Mouse (Mus musculus) MEL (cell line): Measurements from ENCODE around the gene Ebf4. TPM values are rescaled to one million over a fixed set of nuclear protein-coding genes. Genes with fewer than 3 reads are reported as not detected.

Experiments used
- DNase-seq: peaks from one replicate; pipeline ENCODE4 v3.0.0; 2011; ENCODE audit warnings: low read depth, low spot score
- H3K27ac ChIP-seq: 2 replicates; pipeline ENCODE4 v1.5.1; 2012; ENCODE audit warnings: low read depth, mild to moderate bottlenecking, control low read depth, low read length, moderate library complexity; ENCODE audit not compliant: control insufficient read depth
- H3K27me3 ChIP-seq, 2 experiments: fragments of 150-350 bp in 1 of 2; sonication (generic) in 1 of 2; 2 replicates each; pipeline ENCODE4 v1.6.1; 2012; ENCODE audit warnings: low read length in 2 of 2, mild to moderate bottlenecking in 2 of 2, improper control_type of control experiment in 1 of 2, moderate library complexity in 1 of 2; ENCODE audit not compliant: insufficient read depth in 2 of 2, control insufficient read depth in 1 of 2
- H3K36me3 ChIP-seq, 2 experiments: 2 replicates each; pipeline ENCODE4 v1.6.1; 2012 to 2014; ENCODE audit warnings: low read length in 2 of 2, improper control_type of control experiment in 1 of 2, inconsistent platforms in 1 of 2, mild to moderate bottlenecking in 1 of 2; ENCODE audit not compliant: insufficient read depth in 2 of 2, control insufficient read depth in 1 of 2
- H3K4me1 ChIP-seq, 2 experiments: fragments of 150-350 bp in 1 of 2; sonication (generic) in 1 of 2; 2 replicates each; pipeline ENCODE4 v1.6.1; 2012; ENCODE audit warnings: low read length in 2 of 2, improper control_type of control experiment in 1 of 2, mild to moderate bottlenecking in 1 of 2; ENCODE audit not compliant: insufficient read depth in 2 of 2, control insufficient read depth in 1 of 2
- H3K4me3 ChIP-seq, 2 experiments: fragments of 150-350 bp in 1 of 2; sonication (generic) in 1 of 2; 2 replicates each; pipeline ENCODE4 v1.5.1; 2012; ENCODE audit warnings: low read depth in 2 of 2, low read length in 2 of 2, mild to moderate bottlenecking in 2 of 2, moderate library complexity in 2 of 2, control low read depth in 1 of 2, improper control_type of control experiment in 1 of 2; ENCODE audit not compliant: control insufficient read depth in 1 of 2, insufficient read depth in 1 of 2
- H3K79me2 ChIP-seq: 2 replicates; pipeline ENCODE4 v1.6.1; 2012; ENCODE audit warnings: mild to moderate bottlenecking, low read length, moderate library complexity; ENCODE audit not compliant: control insufficient read depth, poor library complexity, insufficient read depth
- H3K9ac ChIP-seq: 2 replicates; pipeline ENCODE4 v1.6.1; 2012; ENCODE audit warnings: low read depth, mild to moderate bottlenecking, control low read depth, low read length, moderate library complexity; ENCODE audit not compliant: control insufficient read depth, poor library complexity, severe bottlenecking
- H3K9me3 ChIP-seq: fragments of 150-350 bp; sonication (generic); replicated peaks from 2 replicates; pipeline ENCODE4 v1.6.1; 2012; ENCODE audit warnings: mild to moderate bottlenecking, low read length, improper control_type of control experiment, moderate library complexity; ENCODE audit not compliant: insufficient read depth
- BHLHE40 ChIP-seq: IDR thresholded peaks from 2 replicates; pipeline ENCODE4 v1.6.1; 2012; ENCODE audit warnings: low read depth, mild to moderate bottlenecking, inconsistent platforms, low read length, improper control_type of control experiment, borderline replicate concordance
- CHD1 ChIP-seq: IDR thresholded peaks from 2 replicates; pipeline ENCODE4 v1.6.1; 2012; ENCODE audit warnings: low read depth, mild to moderate bottlenecking, inconsistent platforms, low read length, improper control_type of control experiment
- CHD2 ChIP-seq: IDR thresholded peaks from 2 replicates; pipeline ENCODE4 v1.6.1; 2011; ENCODE audit warnings: low read length, improper control_type of control experiment
- CTCF ChIP-seq, 3 experiments: IDR thresholded peaks in 2 of 3; conservative IDR thresholded peaks in 1 of 3; 2 replicates each; pipeline ENCODE4 v1.5.1; 2011 to 2012; ENCODE audit warnings: low read length in 3 of 3, low read depth in 2 of 3, mild to moderate bottlenecking in 2 of 3, improper control_type of control experiment in 1 of 3, inconsistent platforms in 1 of 3, mixed read lengths in 1 of 3, moderate library complexity in 1 of 3; ENCODE audit not compliant: control insufficient read depth in 1 of 3, insufficient read depth in 1 of 3, poor library complexity in 1 of 3, severe bottlenecking in 1 of 3
- E2F4 ChIP-seq: IDR thresholded peaks from 2 replicates; pipeline ENCODE4 v1.6.1; 2011; ENCODE audit warnings: low read depth, low read length, improper control_type of control experiment, borderline replicate concordance
- EP300 ChIP-seq, 2 experiments: IDR thresholded peaks; 2 replicates each; pipeline ENCODE4 v1.6.1; 2011; ENCODE audit warnings: improper control_type of control experiment in 2 of 2, low read length in 2 of 2, low read depth in 1 of 2, mild to moderate bottlenecking in 1 of 2
- ETS1 ChIP-seq: IDR thresholded peaks from 2 replicates; pipeline ENCODE4 v1.6.1; 2012; ENCODE audit warnings: low read depth, mild to moderate bottlenecking, inconsistent platforms, low read length, improper control_type of control experiment, moderate library complexity
- GABPA ChIP-seq: IDR thresholded peaks from 2 replicates; pipeline ENCODE4 v1.6.1; 2012; ENCODE audit warnings: low read depth, mild to moderate bottlenecking, inconsistent platforms, low read length, improper control_type of control experiment, moderate library complexity
- GATA1 ChIP-seq: IDR thresholded peaks from 2 replicates; pipeline ENCODE4 v1.6.1; 2011; ENCODE audit warnings: low read depth, low read length, improper control_type of control experiment
- HCFC1 ChIP-seq: IDR thresholded peaks from 2 replicates; pipeline ENCODE4 v1.6.1; 2012; ENCODE audit warnings: low read depth, mild to moderate bottlenecking, inconsistent platforms, low read length, improper control_type of control experiment, moderate library complexity
- JUND ChIP-seq: IDR thresholded peaks from 2 replicates; pipeline ENCODE4 v1.6.1; 2011; ENCODE audit warnings: low read depth, mild to moderate bottlenecking, improper control_type of control experiment, low read length
- MAFK ChIP-seq: IDR thresholded peaks from 2 replicates; pipeline ENCODE4 v1.6.1; 2011; ENCODE audit warnings: low read depth, mild to moderate bottlenecking, low read length, improper control_type of control experiment, borderline replicate concordance
- MAX ChIP-seq: IDR thresholded peaks from 2 replicates; pipeline ENCODE4 v1.6.1; 2011; ENCODE audit warnings: low read length, improper control_type of control experiment
- MAZ ChIP-seq: IDR thresholded peaks from 2 replicates; pipeline ENCODE4 v1.6.1; 2012; ENCODE audit warnings: low read depth, mild to moderate bottlenecking, inconsistent platforms, low read length, improper control_type of control experiment
- MXI1 ChIP-seq: IDR thresholded peaks from 2 replicates; pipeline ENCODE4 v1.6.1; 2011; ENCODE audit warnings: mild to moderate bottlenecking, low read depth, low read length, improper control_type of control experiment
- MYB ChIP-seq: IDR thresholded peaks from 2 replicates; pipeline ENCODE4 v1.6.1; 2011; ENCODE audit warnings: mild to moderate bottlenecking, low read depth, low read length, improper control_type of control experiment
- MYC ChIP-seq: IDR thresholded peaks from 2 replicates; pipeline ENCODE4 v1.6.1; 2011; ENCODE audit warnings: low read depth, mild to moderate bottlenecking, low read length, improper control_type of control experiment, moderate library complexity
- NELFE ChIP-seq: IDR thresholded peaks from 2 replicates; pipeline ENCODE4 v1.6.1; 2011; ENCODE audit warnings: low read depth, low read length, improper control_type of control experiment
- POLR2A ChIP-seq, 2 experiments: IDR thresholded peaks; 2 replicates each; pipeline ENCODE4 v1.6.1; 2011 to 2012; ENCODE audit warnings: low read length in 2 of 2, mild to moderate bottlenecking in 2 of 2, control low read depth in 1 of 2, improper control_type of control experiment in 1 of 2, low read depth in 1 of 2, moderate library complexity in 1 of 2; ENCODE audit not compliant: control insufficient read depth in 1 of 2, insufficient read depth in 1 of 2, poor library complexity in 1 of 2
- POLR2AphosphoS2 ChIP-seq: IDR thresholded peaks from 2 replicates; pipeline ENCODE4 v1.6.1; 2011; ENCODE audit warnings: low read length, improper control_type of control experiment
- POLR2AphosphoS5 ChIP-seq: IDR thresholded peaks from 2 replicates; pipeline ENCODE4 v1.6.1; 2012; ENCODE audit warnings: low read depth, borderline replicate concordance, mild to moderate bottlenecking, inconsistent platforms, low read length, moderate library complexity, mixed read lengths
- RAD21 ChIP-seq: IDR thresholded peaks from 2 replicates; pipeline ENCODE4 v1.6.1; 2011; ENCODE audit warnings: mild to moderate bottlenecking, low read depth, low read length, improper control_type of control experiment
- RCOR1 ChIP-seq: IDR thresholded peaks from 2 replicates; pipeline ENCODE4 v1.6.1; 2012; ENCODE audit warnings: low read depth, mild to moderate bottlenecking, inconsistent platforms, low read length, improper control_type of control experiment
- SIN3A ChIP-seq: IDR thresholded peaks from 2 replicates; pipeline ENCODE4 v1.6.1; 2012; ENCODE audit warnings: low read length, improper control_type of control experiment, inconsistent platforms
- SMC3 ChIP-seq: IDR thresholded peaks from 2 replicates; pipeline ENCODE4 v1.6.1; 2011; ENCODE audit warnings: low read depth, low read length, improper control_type of control experiment
- TCF12 ChIP-seq: IDR thresholded peaks from 2 replicates; pipeline ENCODE4 v1.6.1; 2014; ENCODE audit warnings: low read depth, mild to moderate bottlenecking, inconsistent platforms, low read length, improper control_type of control experiment, moderate library complexity
- UBTF ChIP-seq: IDR thresholded peaks from 2 replicates; pipeline ENCODE4 v1.6.1; 2012; ENCODE audit warnings: low read depth, mild to moderate bottlenecking, inconsistent platforms, low read length, improper control_type of control experiment, moderate library complexity, borderline replicate concordance; ENCODE audit not compliant: insufficient read depth
- USF1 ChIP-seq: IDR thresholded peaks from 2 replicates; pipeline ENCODE4 v1.6.1; 2014; ENCODE audit warnings: low read depth, mild to moderate bottlenecking, inconsistent platforms, low read length, improper control_type of control experiment, moderate library complexity
- USF2 ChIP-seq, 2 experiments: IDR thresholded peaks; 2 replicates each; pipeline ENCODE4 v1.6.1; 2011 to 2012; ENCODE audit warnings: improper control_type of control experiment in 2 of 2, low read length in 2 of 2, borderline replicate concordance in 1 of 2, inconsistent platforms in 1 of 2, low read depth in 1 of 2, mild to moderate bottlenecking in 1 of 2; ENCODE audit not compliant: insufficient read depth in 1 of 2
- ZKSCAN1 ChIP-seq: IDR thresholded peaks from 2 replicates; pipeline ENCODE4 v1.6.1; 2012; ENCODE audit warnings: low read depth, mild to moderate bottlenecking, inconsistent platforms, low read length, improper control_type of control experiment, moderate library complexity
- ZMIZ1 ChIP-seq: IDR thresholded peaks from 2 replicates; pipeline ENCODE4 v1.6.1; 2012; ENCODE audit warnings: low read depth, mild to moderate bottlenecking, inconsistent platforms, low read length, improper control_type of control experiment, moderate library complexity
- ZNF384 ChIP-seq: IDR thresholded peaks from 2 replicates; pipeline ENCODE4 v1.6.1; 2012; ENCODE audit warnings: low read depth, mild to moderate bottlenecking, inconsistent platforms, low read length, improper control_type of control experiment
- polyA plus RNA-seq, 2 experiments: library from polyadenylated mRNA; stranded (reverse) in 1 of 2; unstranded in 1 of 2; fragments of >175 nt in 1 of 2; fragments of >200 nt in 1 of 2; gene quantifications; 2 replicates each; pipeline versions ENCODE4 v1.2.1 to v1.2.4; 2012; ENCODE audit warnings: low replicate concordance in 2 of 2, low read depth in 1 of 2; ENCODE audit not compliant: insufficient read length in 2 of 2, insufficient read depth in 1 of 2, missing spikeins in 1 of 2
- total RNA-seq: library from RNA; depleted of rRNA; stranded (reverse); fragments of 300-350 nt; gene quantifications from 2 replicates; pipeline ENCODE4 v1.2.3, GENCODE M21; 2012

Ebf4 gene
- total and polyA plus RNA-seq, 3 experiments, result 0.12 to 0.72 TPM; not detected in 1

- H3K9ac ChIP-seq, result no peak overlapping the region
These were observed 26.9 kb upstream of the Ebf4 start for GRCm38 (mm10) chr2:130268074-130268473.

GRCm38 (mm10) chr2:130273732-130274131 is 21.2 kb upstream of the Ebf4 start:
- H3K36me3 ChIP-seq, result peaks cover 14 to 23% of the 10 kb centered on the region in 2 experiments
- H3K27ac ChIP-seq, result peak overlapping the region; percentile 93
- H3K9ac ChIP-seq, result peak overlapping the region; percentile 100
- peak overlapping the region; percentile 63 to 96 for H3K4me3 ChIP-seq
- H3K27me3 ChIP-seq, result no peaks in the 10 kb centered on the region
- peaks cover 3 to 10% of the 10 kb centered on the region in 2 experiments; a peak in 2 of 4 replicates for H3K4me1 ChIP-seq
- H3K79me2 ChIP-seq, result peaks cover 43% of the 10 kb centered on the region
- no peak for DNase-seq
- no peaks in the 10 kb centered on the region for H3K9me3 ChIP-seq
- TF ChIP-seq USF1 (peak; percentile 78), ZMIZ1 (no peak), JUND (no peak), CHD1 (no peak; the same call in 1 of the 2 replicates), GABPA (no peak), MYC (peak; percentile 97), CHD2 (no peak), CTCF (IDR thresholded peaks at IDR 0.05 in 2 of 3, conservative IDR thresholded peaks at IDR 0.05 in 1 of 3; ENCODE audit: control insufficient read depth in 1 of 3, insufficient read depth in 1 of 3, low read depth in 2 of 3, low read length in 3 of 3, poor library complexity in 1 of 3, severe bottlenecking in 1 of 3) (no peak), POLR2AphosphoS2 (no peak), SMC3 (no peak), RAD21 (no peak), ZNF384 (no peak), MAX (peak; percentile 97), POLR2A (IDR thresholded peaks at IDR 0.05; ENCODE audit: control insufficient read depth in 1 of 2, insufficient read depth in 1 of 2, low read depth in 1 of 2, low read length in 2 of 2, poor library complexity in 1 of 2) (no peak), MAZ (no peak), MAFK (no peak), HCFC1 (no peak), MXI1 (peak; percentile 65; the same call in 1 of the 2 replicates), GATA1 (no peak), MYB (no peak), TCF12 (no peak), SIN3A (no peak), POLR2AphosphoS5 (no peak), RCOR1 (no peak), USF2 (IDR thresholded peaks at IDR 0.05; ENCODE audit: borderline replicate concordance in 1 of 2, insufficient read depth in 1 of 2, low read depth in 1 of 2, low read length in 2 of 2) (no peak), E2F4 (no peak)

More at GRCm38 (mm10) chr2:130268074-130268473, 26.9 kb upstream of the Ebf4 start:
- TF ChIP-seq SIN3A (no peak), CTCF (IDR thresholded peaks at IDR 0.05 in 2 of 3, conservative IDR thresholded peaks at IDR 0.05 in 1 of 3; ENCODE audit: control insufficient read depth in 1 of 3, insufficient read depth in 1 of 3, low read depth in 2 of 3, low read length in 3 of 3, poor library complexity in 1 of 3, severe bottlenecking in 1 of 3) (no peak), BHLHE40 (no peak), ZKSCAN1 (no peak), ETS1 (no peak), MAZ (no peak), USF2 (IDR thresholded peaks at IDR 0.05; ENCODE audit: borderline replicate concordance in 1 of 2, insufficient read depth in 1 of 2, low read depth in 1 of 2, low read length in 2 of 2) (no peak), GATA1 (no peak), MAFK (no peak), EP300 (IDR thresholded peaks at IDR 0.05; ENCODE audit: low read depth in 1 of 2, low read length in 2 of 2) (no peak), ZNF384 (no peak), USF1 (no peak), UBTF (no peak), POLR2AphosphoS5 (no peak), GABPA (no peak), POLR2A (IDR thresholded peaks at IDR 0.05; ENCODE audit: control insufficient read depth in 1 of 2, insufficient read depth in 1 of 2, low read depth in 1 of 2, low read length in 2 of 2, poor library complexity in 1 of 2) (no peak), NELFE (no peak)
- no peak overlapping the region for H3K4me3 ChIP-seq
- no peak overlapping the region for H3K27ac ChIP-seq
- no peak for DNase-seq
- peaks cover under 1 to 23% of the 10 kb centered on the region in 2 experiments; a peak in 3 of 4 replicates for H3K4me1 ChIP-seq
- 0 out of 2 replicates have a peak, but pooled peaks cover under 1% of the 10 kb centered on the region for H3K79me2 ChIP-seq
- no peaks in the 10 kb centered on the region for H3K27me3 ChIP-seq
- H3K9me3 ChIP-seq, result no peaks in the 10 kb centered on the region
- peaks cover 0 to 17% of the 10 kb centered on the region in 2 experiments; a peak in 2 of 4 replicates for H3K36me3 ChIP-seq
